Mouse (Mus musculus): ENCODE data around the gene Nbr1.
"Not testable (repeated sequence)": the region's sequence is repeated elsewhere in the genome, so short reads cannot be mapped to it uniquely, and the experiment has no call there.

- TF ChIP-seq CTCF (conservative IDR thresholded peaks at IDR 0.05; ENCODE audit: low read length); POU5F1 (IDR thresholded peaks at IDR 0.05; ENCODE audit: borderline replicate concordance, low read length): not testable (repeated sequence)
These were observed 52.8 kb downstream of the Nbr1 start for GRCm38 (mm10) chr11:101604531-101605453.

Measured in E14TG2a.4 (cell line).